Mouse (Mus musculus): ENCODE results near the gene Rel. TPM values are rescaled to one million over a fixed set of nuclear protein-coding genes. Genes with fewer than 3 reads are reported as not detected.
"Not testable (repeated sequence)": the region's sequence is repeated elsewhere in the genome, so short reads cannot be mapped to it uniquely, and the experiment has no call there.

Rel gene
- polyA plus RNA-seq (2014; fragmentation: Nextera tagmentation; extraction: Ambion mirVana), result 1.7 and 2.2 TPM in 2 replicates

DNA sequence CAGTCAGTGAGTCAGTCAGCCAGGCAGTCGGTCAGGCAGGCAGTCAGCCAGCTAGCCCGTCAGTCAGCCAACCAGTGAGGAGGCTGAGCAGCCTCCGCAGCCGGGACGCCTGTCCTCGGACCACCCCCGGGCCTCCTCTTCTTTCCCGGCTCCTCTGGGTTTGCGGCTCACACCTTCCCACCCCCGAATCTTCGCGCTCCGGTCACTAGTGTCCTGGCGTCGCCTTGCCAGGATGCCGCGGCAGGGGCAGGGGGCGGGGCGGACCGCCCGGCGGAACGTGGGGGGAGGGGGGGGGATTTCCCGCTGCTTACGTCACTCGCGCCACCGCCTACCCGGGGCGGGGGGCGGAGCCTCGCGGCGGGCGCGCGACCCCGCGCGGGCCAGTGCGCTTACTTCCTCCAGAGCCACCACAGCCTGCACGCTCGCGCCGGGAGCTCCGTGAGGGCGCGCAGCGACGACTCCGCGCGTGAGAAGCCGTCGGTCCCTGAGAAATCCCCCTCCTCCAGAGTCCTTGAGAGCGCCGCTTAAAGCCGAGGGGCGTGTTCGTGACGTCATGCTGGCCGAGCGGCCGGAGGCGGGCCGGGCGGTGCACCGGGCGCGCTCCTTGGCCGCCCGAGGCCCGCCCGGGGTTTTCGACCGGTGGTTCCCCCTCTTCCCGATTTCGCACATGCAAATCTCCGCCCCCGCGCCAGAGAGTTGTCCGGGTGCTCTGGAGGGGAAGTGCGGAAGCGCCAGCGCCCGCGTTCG is at the start of gene Rel:
TSS of gene Rel (minus strand) at position 211 of the 747 bp plus-strand sequence.
- H3K9ac ChIP-seq (ENCODE audit: low read depth, low read length), result peak within 1 kb of the TSS; percentile 85
- H3K4me3 ChIP-seq (ENCODE audit: low read depth, low read length), result peak within 1 kb of the TSS; percentile 83
- peak within 1 kb of the TSS; percentile 86 for H3K4me2 ChIP-seq (ENCODE audit: low read depth, low read length)
- peak within 1 kb of the TSS; percentile 92 for H3K27ac ChIP-seq (replicated peaks; ENCODE audit: low read depth, low read length)
- H3K4me1 ChIP-seq (ENCODE audit: control insufficient read depth, insufficient read depth, low read length), result no peaks in the 10 kb centered on the region
- no peaks in the 10 kb centered on the region for H3K27me3 ChIP-seq (replicated peaks; ENCODE audit: control insufficient read depth, insufficient read depth, low read length)
- ATAC-seq (ENCODE audit: low read depth) (peak; percentile 92), DNase-seq (ENCODE audit: low spot score) (peak; percentile 90)
- no peaks in the 10 kb centered on the region for H3K36me3 ChIP-seq (ENCODE audit: control insufficient read depth, insufficient read depth, low read length)
- WGBS, result under 1% methylated on average over 19 of the region's 88 CpGs
- H3K9me3 ChIP-seq (ENCODE audit: control insufficient read depth, low read length), result no peaks in the 10 kb centered on the region

DNA sequence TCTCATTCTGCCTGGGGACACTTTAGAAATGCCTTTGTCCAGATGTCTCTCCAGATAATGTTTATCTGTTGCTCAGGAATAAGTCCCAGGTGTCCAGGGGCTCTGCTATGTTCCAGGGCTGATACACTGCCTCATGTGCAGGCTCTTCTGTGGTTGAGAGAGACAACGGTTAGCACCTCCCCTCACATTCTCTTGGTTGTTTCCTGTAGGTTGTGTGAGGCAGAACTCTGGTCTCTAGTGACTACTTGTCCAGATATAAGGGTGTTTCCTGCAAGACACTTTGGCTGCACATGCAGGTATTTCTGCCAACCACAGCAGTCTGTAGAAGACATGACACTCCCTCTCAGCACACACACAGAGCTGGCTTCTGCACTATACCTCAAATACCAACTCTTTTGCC is 48.0 kb upstream of the Rel start:
- Histone ChIP-seq H3K27ac (replicated peaks; ENCODE audit: low read depth, low read length) (no peak overlapping the region), H3K9me3 (ENCODE audit: control insufficient read depth, low read length) (peaks cover 4% of the 10 kb centered on the region; the same call in 1 of the 2 replicates), H3K27me3 (replicated peaks; ENCODE audit: control insufficient read depth, insufficient read depth, low read length) (no peaks in the 10 kb centered on the region), H3K36me3 (ENCODE audit: control insufficient read depth, insufficient read depth, low read length) (no peaks in the 10 kb centered on the region), H3K9ac (ENCODE audit: low read depth, low read length) (no peak overlapping the region), H3K4me1 (ENCODE audit: control insufficient read depth, insufficient read depth, low read length) (no peaks in the 10 kb centered on the region), H3K4me2 (ENCODE audit: low read depth, low read length) (no peak overlapping the region), H3K4me3 (ENCODE audit: low read depth, low read length) (no peak overlapping the region)
- DNase-seq (ENCODE audit: low spot score) (no peak), ATAC-seq (ENCODE audit: low read depth) (no peak)
- WGBS, result 77% methylated on average over 1 of the region's 1 CpGs

DNA sequence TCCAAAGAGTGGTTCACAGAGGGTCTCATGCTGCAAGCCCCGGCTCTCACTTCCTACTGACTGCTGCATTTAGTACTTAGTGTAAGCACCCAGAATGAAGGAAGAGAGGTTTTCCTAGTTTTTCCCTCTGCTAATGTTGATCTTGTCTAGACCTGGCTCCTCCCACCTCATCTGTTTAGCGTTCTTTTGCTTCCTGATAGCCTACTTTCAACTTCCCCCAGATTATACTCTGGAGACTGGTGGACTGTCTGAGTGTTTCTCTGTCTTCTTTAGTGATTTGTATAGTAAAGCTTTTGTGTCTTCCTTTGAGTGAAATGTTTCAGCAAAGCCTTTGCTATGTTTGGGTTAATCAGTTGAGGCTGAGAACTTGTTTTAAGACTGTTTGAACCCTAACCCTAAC is 40.0 kb upstream of the Rel start:
- Histone ChIP-seq H3K4me2 (ENCODE audit: low read depth, low read length) (no peak overlapping the region), H3K27ac (replicated peaks; ENCODE audit: low read depth, low read length) (no peak overlapping the region), H3K9ac (ENCODE audit: low read depth, low read length) (no peak overlapping the region), H3K9me3 (ENCODE audit: control insufficient read depth, low read length) (no peaks in the 10 kb centered on the region), H3K27me3 (replicated peaks; ENCODE audit: control insufficient read depth, insufficient read depth, low read length) (no peaks in the 10 kb centered on the region), H3K4me3 (ENCODE audit: low read depth, low read length) (no peak overlapping the region), H3K36me3 (ENCODE audit: control insufficient read depth, insufficient read depth, low read length) (no peaks in the 10 kb centered on the region), H3K4me1 (ENCODE audit: control insufficient read depth, insufficient read depth, low read length) (no peaks in the 10 kb centered on the region)
- WGBS, result 56% methylated on average over 2 of the region's 2 CpGs
- DNase-seq (ENCODE audit: low spot score) (no peak), ATAC-seq (ENCODE audit: low read depth) (no peak)

DNA sequence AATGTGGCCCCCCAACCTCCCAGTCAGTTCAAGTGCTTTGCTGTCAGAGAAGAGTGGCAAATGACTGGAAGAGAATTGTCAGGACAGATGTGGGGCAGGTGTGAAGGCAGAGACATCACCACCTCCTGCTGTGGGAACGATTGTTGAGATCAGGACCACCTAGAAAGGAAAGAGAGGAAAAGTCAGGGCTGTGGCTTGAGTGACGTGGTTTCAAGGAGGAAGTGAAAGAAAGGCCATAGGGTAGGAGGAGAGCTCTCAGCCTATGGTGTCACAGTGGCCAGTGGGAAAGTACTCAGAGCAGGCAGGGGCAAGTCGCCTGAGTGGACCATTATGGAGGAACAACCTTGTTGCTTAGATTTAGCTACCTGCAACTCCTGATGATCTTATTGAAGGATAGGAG is 34.9 kb upstream of the Rel start:
- Histone ChIP-seq H3K4me2 (ENCODE audit: low read depth, low read length) (no peak overlapping the region), H3K4me1 (ENCODE audit: control insufficient read depth, insufficient read depth, low read length) (no peaks in the 10 kb centered on the region), H3K9me3 (ENCODE audit: control insufficient read depth, low read length) (no peaks in the 10 kb centered on the region), H3K4me3 (ENCODE audit: low read depth, low read length) (no peak overlapping the region), H3K36me3 (ENCODE audit: control insufficient read depth, insufficient read depth, low read length) (no peaks in the 10 kb centered on the region), H3K27me3 (replicated peaks; ENCODE audit: control insufficient read depth, insufficient read depth, low read length) (no peaks in the 10 kb centered on the region), H3K27ac (replicated peaks; ENCODE audit: low read depth, low read length) (no peak overlapping the region), H3K9ac (ENCODE audit: low read depth, low read length) (no peak overlapping the region)
- DNase-seq (ENCODE audit: low spot score) (no peak), ATAC-seq (ENCODE audit: low read depth) (no peak)
- WGBS, result 58% methylated on average over 3 of the region's 3 CpGs

DNA sequence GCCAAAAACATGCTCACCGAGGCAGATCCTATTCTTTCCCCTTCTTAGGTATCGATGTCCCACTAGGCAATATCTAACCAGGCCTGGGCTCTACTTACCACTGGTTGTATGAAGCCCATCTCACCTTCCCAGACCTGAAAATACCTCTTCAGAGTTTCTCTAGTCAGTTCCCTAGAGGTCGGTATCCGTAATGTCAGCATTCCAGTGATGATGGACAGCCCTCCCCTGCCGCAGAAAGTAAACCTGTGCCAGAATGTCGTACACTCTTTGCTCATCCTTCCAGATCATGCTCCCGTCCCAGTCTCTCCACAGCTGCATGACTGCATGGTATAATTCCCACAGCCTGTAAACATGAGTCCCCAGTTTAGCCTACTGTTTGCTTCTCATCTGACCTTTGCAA is 32.4 kb upstream of the Rel start:
- no peak for DNase-seq (ENCODE audit: low spot score)
- 71% methylated on average over 7 of the region's 7 CpGs for WGBS
- Histone ChIP-seq H3K9ac (ENCODE audit: low read depth, low read length) (no peak overlapping the region), H3K27me3 (replicated peaks; ENCODE audit: control insufficient read depth, insufficient read depth, low read length) (no peaks in the 10 kb centered on the region), H3K4me3 (ENCODE audit: low read depth, low read length) (no peak overlapping the region), H3K27ac (replicated peaks; ENCODE audit: low read depth, low read length) (no peak overlapping the region), H3K4me1 (ENCODE audit: control insufficient read depth, insufficient read depth, low read length) (no peaks in the 10 kb centered on the region), H3K4me2 (ENCODE audit: low read depth, low read length) (no peak overlapping the region), H3K9me3 (ENCODE audit: control insufficient read depth, low read length) (no peaks in the 10 kb centered on the region), H3K36me3 (ENCODE audit: control insufficient read depth, insufficient read depth, low read length) (no peaks in the 10 kb centered on the region)
- no peak for ATAC-seq (ENCODE audit: low read depth)

DNA sequence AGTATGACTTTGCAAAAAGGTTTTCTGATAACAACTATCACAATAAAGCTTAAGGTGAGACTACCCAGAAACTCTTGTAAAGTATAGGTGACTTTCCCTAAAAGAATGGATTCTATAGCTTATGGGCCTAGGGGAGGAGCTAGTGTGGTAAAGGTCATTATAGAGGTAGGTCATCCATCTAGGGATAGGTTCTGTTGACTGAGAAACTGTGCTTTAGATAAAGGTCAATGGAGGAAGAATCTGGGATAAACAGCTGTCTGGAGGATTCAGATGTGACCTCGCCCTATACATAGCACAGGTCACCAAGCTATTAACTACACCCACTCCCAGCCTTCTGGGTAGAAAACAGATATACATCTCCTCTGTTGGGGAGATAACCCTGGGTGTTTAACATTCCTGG is 31.5 kb upstream of the Rel start:
- no peak overlapping the region for H3K9ac ChIP-seq (ENCODE audit: low read depth, low read length)
- no peak overlapping the region for H3K27ac ChIP-seq (replicated peaks; ENCODE audit: low read depth, low read length)
- H3K4me1 ChIP-seq (ENCODE audit: control insufficient read depth, insufficient read depth, low read length), result no peaks in the 10 kb centered on the region
- DNase-seq (ENCODE audit: low spot score) (no peak), ATAC-seq (ENCODE audit: low read depth) (no peak)
- no peaks in the 10 kb centered on the region for H3K9me3 ChIP-seq (ENCODE audit: control insufficient read depth, low read length)
- H3K36me3 ChIP-seq (ENCODE audit: control insufficient read depth, insufficient read depth, low read length), result no peaks in the 10 kb centered on the region
- H3K27me3 ChIP-seq (replicated peaks; ENCODE audit: control insufficient read depth, insufficient read depth, low read length), result no peaks in the 10 kb centered on the region
- no peak overlapping the region for H3K4me2 ChIP-seq (ENCODE audit: low read depth, low read length)
- 90% methylated on average over 1 of the region's 1 CpGs for WGBS
- H3K4me3 ChIP-seq (ENCODE audit: low read depth, low read length), result no peak overlapping the region

DNA sequence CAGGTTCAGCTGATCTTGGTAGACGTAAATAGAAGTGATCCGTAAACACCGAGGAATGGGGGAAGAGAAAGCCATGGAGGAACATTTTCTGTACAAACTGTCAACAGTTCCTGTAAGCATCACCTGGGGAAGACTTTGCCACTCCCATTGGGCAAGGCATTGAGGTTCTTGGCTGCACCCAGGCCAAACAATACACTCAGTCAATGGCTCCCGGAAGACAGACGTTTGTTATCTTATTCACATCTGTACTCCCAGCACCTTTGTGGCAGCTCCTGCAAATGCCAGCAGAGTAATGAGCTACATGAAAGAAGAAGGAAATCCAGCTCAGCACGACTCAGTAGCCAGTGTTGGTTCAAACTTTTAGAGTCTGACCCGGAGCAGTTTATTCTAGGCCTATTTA is 31.1 kb upstream of the Rel start:
- ATAC-seq (ENCODE audit: low read depth) (no peak), DNase-seq (ENCODE audit: low spot score) (no peak)
- WGBS, result 80% methylated on average over 7 of the region's 7 CpGs
- H3K4me1 ChIP-seq (ENCODE audit: control insufficient read depth, insufficient read depth, low read length), result no peaks in the 10 kb centered on the region
- H3K4me2 ChIP-seq (ENCODE audit: low read depth, low read length), result no peak overlapping the region
- no peaks in the 10 kb centered on the region for H3K9me3 ChIP-seq (ENCODE audit: control insufficient read depth, low read length)
- no peaks in the 10 kb centered on the region for H3K27me3 ChIP-seq (replicated peaks; ENCODE audit: control insufficient read depth, insufficient read depth, low read length)
- no peak overlapping the region for H3K4me3 ChIP-seq (ENCODE audit: low read depth, low read length)
- H3K27ac ChIP-seq (replicated peaks; ENCODE audit: low read depth, low read length), result no peak overlapping the region
- no peaks in the 10 kb centered on the region for H3K36me3 ChIP-seq (ENCODE audit: control insufficient read depth, insufficient read depth, low read length)
- H3K9ac ChIP-seq (ENCODE audit: low read depth, low read length), result no peak overlapping the region

DNA sequence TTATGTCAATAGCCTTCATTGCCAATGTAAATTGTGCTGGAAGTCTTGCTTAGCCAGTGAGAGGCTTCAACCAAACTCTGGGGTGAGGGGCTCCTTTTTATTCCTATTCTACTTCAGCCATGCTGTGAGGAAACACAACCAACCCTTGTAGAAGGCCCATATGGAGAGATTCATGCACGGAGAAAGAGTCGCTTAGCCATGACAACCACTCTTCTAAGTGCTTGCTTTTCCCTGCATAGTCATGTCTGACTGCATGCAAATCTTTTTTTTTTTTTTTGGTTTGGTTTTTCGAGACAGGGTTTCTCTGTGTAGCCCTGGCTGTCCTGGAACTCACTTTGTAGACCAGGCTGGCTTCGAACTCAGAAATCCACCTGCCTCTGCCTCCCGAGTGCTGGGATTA is 12.9 kb upstream of the Rel start:
- DNase-seq (ENCODE audit: low spot score); H3K4me3 ChIP-seq (ENCODE audit: low read depth, low read length); H3K36me3 ChIP-seq (ENCODE audit: control insufficient read depth, insufficient read depth, low read length); H3K9ac ChIP-seq (ENCODE audit: low read depth, low read length); H3K4me2 ChIP-seq (ENCODE audit: low read depth, low read length); H3K4me1 ChIP-seq (ENCODE audit: control insufficient read depth, insufficient read depth, low read length); ATAC-seq (ENCODE audit: low read depth); H3K9me3 ChIP-seq (ENCODE audit: control insufficient read depth, low read length); H3K27ac ChIP-seq (replicated peaks; ENCODE audit: low read depth, low read length); H3K27me3 ChIP-seq (replicated peaks; ENCODE audit: control insufficient read depth, insufficient read depth, low read length): not testable (repeated sequence)
- 85% methylated on average over 5 of the region's 5 CpGs for WGBS

DNA sequence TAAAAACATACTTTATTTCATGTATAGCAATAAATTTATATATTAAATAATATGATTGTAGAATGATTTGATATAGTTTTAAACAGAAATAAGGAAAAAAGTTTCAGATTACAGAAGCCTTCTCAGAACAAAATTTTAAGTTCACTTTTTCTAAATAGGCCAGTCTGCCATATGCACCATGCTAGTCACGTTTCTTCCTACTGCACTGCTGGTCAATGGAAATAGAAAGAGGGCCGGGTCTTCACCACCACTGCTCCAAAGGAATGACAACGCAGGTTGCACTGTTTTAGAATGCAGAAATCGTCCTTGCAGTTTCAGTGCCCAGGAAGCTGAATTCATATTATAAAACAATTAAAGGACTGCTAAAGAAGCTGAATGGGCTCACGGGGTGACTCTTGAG is 12.3 kb upstream of the Rel start:
- H3K4me2 ChIP-seq (ENCODE audit: low read depth, low read length), result no peak overlapping the region
- no peaks in the 10 kb centered on the region for H3K4me1 ChIP-seq (ENCODE audit: control insufficient read depth, insufficient read depth, low read length)
- no peak overlapping the region for H3K27ac ChIP-seq (replicated peaks; ENCODE audit: low read depth, low read length)
- ATAC-seq (ENCODE audit: low read depth) (no peak), DNase-seq (ENCODE audit: low spot score) (no peak)
- no peaks in the 10 kb centered on the region for H3K9me3 ChIP-seq (ENCODE audit: control insufficient read depth, low read length)
- no peak overlapping the region for H3K9ac ChIP-seq (ENCODE audit: low read depth, low read length)
- no peak overlapping the region for H3K4me3 ChIP-seq (ENCODE audit: low read depth, low read length)
- H3K27me3 ChIP-seq (replicated peaks; ENCODE audit: control insufficient read depth, insufficient read depth, low read length), result no peaks in the 10 kb centered on the region
- no peaks in the 10 kb centered on the region for H3K36me3 ChIP-seq (ENCODE audit: control insufficient read depth, insufficient read depth, low read length)
- WGBS, result 82% methylated on average over 5 of the region's 5 CpGs
